Mouse (Mus musculus): ENCODE results near the gene Colca2.

GRCm38 (mm10) chr9:51256780-51257502, 21.4 kb downstream of the Colca2 start:
- TF ChIP-seq CTCF (IDR thresholded peaks at IDR 0.05), result no peak
- TF ChIP-seq EP300 (IDR thresholded peaks at IDR 0.05), result no peak
